Mouse (Mus musculus) hindbrain, embryonic 15.5 days (tissue): ENCODE measurements around the gene Klhl30. TPM values are rescaled to one million over a fixed set of nuclear protein-coding genes. Genes with fewer than 3 reads are reported as not detected.

ENCODE experiments used
- ATAC-seq: fragments of 200-750 bp; cut with Nextera tagmentation; 2 replicates; pipeline ENCODE4 v1.8.0; 2017; ENCODE audit warnings: low read depth, moderate number of reproducible peaks, moderate TSS enrichment; ENCODE audit not compliant: low FRiP score
- H3K27ac ChIP-seq: fragments of 300-500 bp; sonication (generic); replicated peaks from 2 replicates; pipeline ENCODE4 v1.5.1; 2015; ENCODE audit warnings: mild to moderate bottlenecking, inconsistent platforms
- H3K27me3 ChIP-seq: fragments of 300-500 bp; sonication (generic); 2 replicates; pipeline ENCODE4 v1.6.1; 2015; ENCODE audit warnings: control low read depth, inconsistent platforms
- H3K36me3 ChIP-seq: fragments of 300-500 bp; sonication (generic); 2 replicates; pipeline ENCODE4 v1.6.1; 2015; ENCODE audit warnings: control low read depth, inconsistent platforms
- H3K4me1 ChIP-seq: fragments of 300-500 bp; sonication (generic); replicated peaks from 2 replicates; pipeline ENCODE4 v1.6.1; 2015; ENCODE audit warnings: control low read depth, inconsistent platforms
- H3K4me2 ChIP-seq: fragments of 300-500 bp; sonication (generic); 2 replicates; pipeline ENCODE4 v1.6.1; 2015; ENCODE audit warnings: moderate library complexity, mild to moderate bottlenecking, inconsistent platforms
- H3K4me3 ChIP-seq: fragments of 300-500 bp; sonication (generic); 2 replicates; pipeline ENCODE4 v1.5.1; 2015; ENCODE audit warnings: mild to moderate bottlenecking, inconsistent platforms
- H3K9ac ChIP-seq: fragments of 300-500 bp; sonication (generic); 2 replicates; pipeline ENCODE4 v1.6.1; 2015; ENCODE audit warnings: inconsistent platforms
- H3K9me3 ChIP-seq: fragments of 300-500 bp; sonication (generic); 2 replicates; pipeline ENCODE4 v1.6.1; 2016; ENCODE audit warnings: control low read depth, inconsistent platforms
- WGBS: fragments of 180-500 bp; shearing (Covaris S2); methylation state at CpG from one replicate; pipeline ENCODE4 v1.1.7; 2015; 5-methylcytosine and 5-hydroxymethylcytosine counted together
- polyA plus RNA-seq: library from polyadenylated mRNA; unstranded; fragments of >200 nt; fragmentation: Nextera tagmentation; extraction: Ambion mirVana; gene quantifications from 2 replicates; pipeline ENCODE4 v1.2.1, GENCODE M21; 2015

The Klhl30 gene
- polyA plus RNA-seq, 1 experiment from 2014 or later: 0.09 TPM

DNA sequence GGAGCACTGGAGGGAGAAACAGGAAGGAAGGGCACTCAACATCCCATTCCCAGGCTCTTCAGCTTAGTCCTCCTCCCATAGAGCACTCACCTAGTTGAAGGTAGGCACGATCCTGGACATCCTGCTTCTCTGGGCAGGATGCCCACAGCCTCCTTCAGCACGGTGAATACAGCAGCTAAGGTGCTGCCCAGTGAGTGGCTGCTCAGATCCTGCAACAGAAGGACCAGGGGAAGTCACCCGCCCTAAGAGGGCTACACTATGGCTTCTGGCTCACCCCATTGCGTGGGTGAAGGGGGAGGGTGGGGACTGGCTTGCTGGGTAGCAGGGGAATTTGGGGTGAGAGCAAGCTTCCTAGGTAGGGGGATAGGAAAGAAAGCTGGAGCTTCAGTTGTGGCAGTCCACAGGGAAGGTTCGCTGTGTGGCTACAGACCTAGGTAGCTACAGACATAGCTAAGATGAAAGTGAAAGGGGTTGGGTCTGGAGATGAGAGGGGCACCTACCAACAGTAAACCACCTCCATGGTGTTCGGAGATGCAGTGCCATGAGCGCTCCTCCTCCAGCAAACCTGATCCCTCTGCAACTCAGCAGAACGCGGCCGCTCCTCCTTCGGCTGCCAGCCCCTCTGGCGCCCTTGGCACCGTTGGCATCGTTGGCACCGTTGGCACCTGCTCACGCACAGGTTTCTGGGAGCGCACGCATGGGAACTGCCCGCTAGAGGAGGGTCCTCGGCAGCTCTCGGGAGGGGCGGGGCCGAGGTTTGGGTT is 54.8 kb downstream of the Klhl30 start:
- H3K27me3 ChIP-seq: no peaks in the 10 kb centered on the region
- 54% methylated on average over 23 of the region's 23 CpGs for WGBS
- H3K4me3 ChIP-seq: no peak overlapping the region
- H3K36me3 ChIP-seq: no peaks in the 10 kb centered on the region
- ATAC-seq: no peak
- H3K4me2 ChIP-seq: 0 out of 2 replicates have a peak overlapping the region, but pooled peaks have one; percentile 13
- H3K9ac ChIP-seq: no peak overlapping the region
- no peaks in the 10 kb centered on the region for H3K9me3 ChIP-seq
- no peak overlapping the region for H3K27ac ChIP-seq
- no peaks in the 10 kb centered on the region for H3K4me1 ChIP-seq

DNA sequence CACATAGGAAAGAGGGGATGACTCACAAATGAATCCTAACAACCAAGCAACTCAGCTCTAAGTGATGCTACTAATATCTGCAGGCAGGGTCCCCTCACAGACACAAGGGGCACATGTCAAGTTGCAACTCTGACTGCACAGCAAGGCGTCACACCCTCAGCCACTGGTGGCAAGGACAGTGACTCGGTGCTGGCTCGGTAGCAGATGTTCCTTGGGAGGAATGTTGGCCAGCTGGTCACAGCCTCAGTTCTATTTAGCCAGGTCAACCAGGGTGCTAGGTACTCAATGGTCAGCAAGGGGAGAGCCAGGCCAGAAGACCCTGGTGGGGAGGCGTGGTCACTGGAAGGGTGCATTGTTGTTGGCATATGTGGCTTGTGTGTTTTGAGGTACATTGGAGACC is 57.0 kb downstream of the Klhl30 start:
- H3K9ac ChIP-seq: no peak overlapping the region
- no peak overlapping the region for H3K4me3 ChIP-seq
- peaks cover 13% of the 10 kb centered on the region for H3K4me1 ChIP-seq
- no peaks in the 10 kb centered on the region for H3K36me3 ChIP-seq
- H3K27me3 ChIP-seq: no peaks in the 10 kb centered on the region
- H3K9me3 ChIP-seq: no peaks in the 10 kb centered on the region
- H3K27ac ChIP-seq: no peak overlapping the region
- 84% methylated on average over 4 of the region's 4 CpGs for WGBS
- no peak for ATAC-seq
- no peak overlapping the region for H3K4me2 ChIP-seq

DNA sequence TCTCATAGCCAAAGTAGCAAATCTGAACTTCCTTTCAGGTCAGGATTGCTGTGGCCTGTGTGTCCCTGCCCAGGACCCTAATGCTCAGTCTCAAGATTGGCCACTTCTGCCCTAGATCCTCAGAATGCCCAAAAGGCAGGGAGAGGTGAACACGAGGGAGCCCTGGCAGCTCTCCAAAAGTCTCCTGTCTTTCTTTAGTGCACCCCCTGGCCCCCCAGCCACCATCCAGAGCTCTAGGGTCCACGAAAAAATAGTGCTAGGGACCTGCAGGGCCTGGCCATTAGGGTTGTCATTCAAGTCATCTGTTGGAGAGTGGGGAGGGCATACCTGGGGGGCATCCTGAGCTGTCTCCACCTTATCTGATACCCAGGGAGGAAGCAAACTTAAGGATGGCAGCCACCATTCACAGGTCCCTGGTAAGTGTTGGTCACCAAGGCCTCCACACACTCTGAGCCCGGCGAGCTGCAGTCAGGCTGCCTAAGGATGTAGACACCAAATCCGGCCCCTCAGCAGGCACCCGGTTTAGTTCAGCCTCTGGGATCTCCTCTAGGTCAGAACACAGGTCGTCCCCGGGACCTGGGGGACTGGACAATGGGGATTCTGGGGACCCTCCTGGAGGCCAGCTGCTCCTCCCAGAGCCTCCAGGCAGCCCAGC is 60.9 kb downstream of the Klhl30 start:
- Histone ChIP-seq H3K9ac (peak overlapping the region; percentile 73), H3K4me1 (peaks cover 35% of the 10 kb centered on the region), H3K27me3 (no peaks in the 10 kb centered on the region), H3K36me3 (no peaks in the 10 kb centered on the region), H3K4me3 (peak overlapping the region; percentile 77), H3K27ac (no peak overlapping the region), H3K4me2 (peak overlapping the region; percentile 94), H3K9me3 (no peaks in the 10 kb centered on the region)
- ATAC-seq: no peak
- WGBS: 47% methylated on average over 8 of the region's 8 CpGs

Other genes with a start within 250 kb of the Klhl30 start
- 0.16 and 0.76 TPM in 2 replicates for gene Rbm44, start 205.9 kb upstream of the Klhl30 start, polyA plus RNA-seq
- gene Ramp1, start 171.2 kb upstream of the Klhl30 start, polyA plus RNA-seq: 13.7 and 13.8 TPM in 2 replicates
- gene Ube2f, start 100.7 kb upstream of the Klhl30 start, polyA plus RNA-seq: 56.4 and 59.4 TPM in 2 replicates
- 11.9 and 13.5 TPM in 2 replicates for gene Scly, start 52.7 kb upstream of the Klhl30 start, polyA plus RNA-seq
- 0.05 and 0.18 TPM in 2 replicates for gene Espnl, start 28.9 kb upstream of the Klhl30 start, polyA plus RNA-seq
- gene Erfe, start 15.4 kb downstream of the Klhl30 start, polyA plus RNA-seq: 0.33 and 0.54 TPM in 2 replicates
- 145 and 147 TPM in 2 replicates for gene Ilkap, start 47.8 kb downstream of the Klhl30 start, polyA plus RNA-seq
- 172 and 212 TPM in 2 replicates for gene Hes6, start 63.0 kb downstream of the Klhl30 start, polyA plus RNA-seq
- 6.0 and 6.1 TPM in 2 replicates for gene Per2, start 108.3 kb downstream of the Klhl30 start, polyA plus RNA-seq
- 9.9 and 10.1 TPM in 2 replicates for gene Traf3ip1, start 143.6 kb downstream of the Klhl30 start, polyA plus RNA-seq
- gene Asb1, start 189.5 kb downstream of the Klhl30 start, polyA plus RNA-seq: 12.9 and 13.0 TPM in 2 replicates